Mouse (Mus musculus): ENCODE measurements around the gene Gm43064. TPM values are rescaled to one million over a fixed set of nuclear protein-coding genes. Genes with fewer than 3 reads are reported as not detected.

Gene Gm43064
- 0.37 TPM in 1 of 2 replicates, not detected in the other for polyA plus RNA-seq (2015; fragmentation: Nextera tagmentation; extraction: Ambion mirVana)

DNA sequence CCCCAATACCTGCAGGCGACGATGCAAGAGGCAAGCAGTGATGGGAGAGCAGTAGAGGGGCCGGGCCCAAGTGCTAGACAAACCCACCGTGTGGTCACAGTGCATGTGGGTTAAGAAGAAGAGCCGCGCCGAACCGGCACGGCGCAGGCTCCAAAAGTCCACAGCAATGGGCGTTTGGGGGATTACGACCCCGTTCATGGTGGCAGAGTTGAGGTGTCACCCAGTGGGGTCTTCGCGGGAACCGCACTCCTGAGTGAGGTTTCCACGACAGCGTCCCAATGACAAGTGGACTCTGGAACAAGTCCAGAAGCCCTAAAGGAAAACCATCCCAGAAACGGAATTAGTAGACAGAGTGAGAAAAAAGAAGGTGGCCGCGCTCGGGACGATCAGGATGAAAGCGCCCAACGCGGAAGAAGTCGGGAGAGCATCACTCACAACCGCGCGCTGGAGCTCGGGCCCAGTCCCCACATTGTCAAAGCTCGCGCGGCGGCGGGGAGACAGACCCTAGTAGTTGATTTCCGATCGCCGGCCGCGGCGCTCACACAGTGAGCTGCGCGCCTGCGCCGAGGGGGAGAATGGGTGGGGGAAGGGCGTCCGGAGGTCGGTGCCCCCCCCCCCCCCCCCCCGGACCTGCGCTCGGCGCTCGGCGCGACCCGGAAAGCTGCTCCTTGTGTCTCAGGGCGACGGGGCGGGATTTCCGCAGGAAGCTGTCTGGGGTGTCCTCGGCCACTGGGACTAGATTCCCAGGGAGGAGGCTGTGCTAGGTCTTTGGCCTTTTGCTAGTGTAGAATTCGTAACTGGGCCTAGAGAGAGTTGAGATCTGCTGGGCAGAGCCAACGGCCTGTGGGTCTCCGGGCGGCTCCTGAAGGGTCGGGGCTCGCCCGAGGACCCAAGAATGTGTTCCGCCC lies at the start of gene Gm43064, which contains the start of the genes Dclre1b and Ap4b1:
TSS of gene Gm43064 (plus strand) at position 683 of the 908 bp plus-strand sequence.
TSS of gene Dclre1b (minus strand) at position 554 of the 908 bp plus-strand sequence.
TSS of gene Ap4b1 (plus strand) at position 630 of the 908 bp plus-strand sequence.
- Histone ChIP-seq H3K36me3 (peaks cover 17% of the 10 kb centered on the region; the same call in 1 of the 2 replicates), H3K9ac (replicated peaks) (peak within 1 kb of the TSS; percentile 91), H3K27ac (replicated peaks) (peak within 1 kb of the TSS; percentile 88), H3K9me3 (no peaks in the 10 kb centered on the region), H3K4me2 (replicated peaks) (peak within 1 kb of the TSS; percentile 81), H3K27me3 (no peaks in the 10 kb centered on the region), H3K4me1 (peaks cover 19% of the 10 kb centered on the region), H3K4me3 (peak within 1 kb of the TSS; percentile 90)
- under 1% methylated on average over 59 of the region's 70 CpGs for WGBS
- ATAC-seq (replicated peaks), result peak; percentile 99

DNA sequence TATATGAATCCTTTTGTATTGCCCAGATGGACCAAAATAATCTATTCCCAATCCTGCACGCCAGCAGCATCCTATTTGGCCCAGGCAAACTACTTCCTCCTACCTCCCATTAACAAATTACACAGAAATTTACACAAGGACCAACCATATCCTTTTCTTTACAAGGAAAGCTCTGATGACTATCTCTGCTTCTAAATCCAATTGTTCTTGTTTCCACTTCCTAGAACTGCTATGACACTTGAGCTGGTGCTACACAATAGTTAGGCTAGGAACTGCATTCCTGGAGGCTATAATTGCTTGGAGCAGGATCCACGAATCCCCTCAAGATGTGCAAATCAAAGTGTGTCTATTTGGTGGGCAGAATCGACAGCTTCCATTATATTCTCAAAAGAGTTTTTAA lies 42.6 kb upstream of the Gm43064 start:
- Histone ChIP-seq H3K9me3 (no peaks in the 10 kb centered on the region), H3K9ac (replicated peaks) (no peak overlapping the region), H3K36me3 (peaks cover 20% of the 10 kb centered on the region), H3K27me3 (no peaks in the 10 kb centered on the region), H3K4me1 (peaks cover 8% of the 10 kb centered on the region), H3K4me3 (no peak overlapping the region), H3K27ac (replicated peaks) (no peak overlapping the region), H3K4me2 (replicated peaks) (no peak overlapping the region)
- ATAC-seq (replicated peaks), result no peak
- WGBS, result 61% methylated on average over 3 of the region's 3 CpGs

DNA sequence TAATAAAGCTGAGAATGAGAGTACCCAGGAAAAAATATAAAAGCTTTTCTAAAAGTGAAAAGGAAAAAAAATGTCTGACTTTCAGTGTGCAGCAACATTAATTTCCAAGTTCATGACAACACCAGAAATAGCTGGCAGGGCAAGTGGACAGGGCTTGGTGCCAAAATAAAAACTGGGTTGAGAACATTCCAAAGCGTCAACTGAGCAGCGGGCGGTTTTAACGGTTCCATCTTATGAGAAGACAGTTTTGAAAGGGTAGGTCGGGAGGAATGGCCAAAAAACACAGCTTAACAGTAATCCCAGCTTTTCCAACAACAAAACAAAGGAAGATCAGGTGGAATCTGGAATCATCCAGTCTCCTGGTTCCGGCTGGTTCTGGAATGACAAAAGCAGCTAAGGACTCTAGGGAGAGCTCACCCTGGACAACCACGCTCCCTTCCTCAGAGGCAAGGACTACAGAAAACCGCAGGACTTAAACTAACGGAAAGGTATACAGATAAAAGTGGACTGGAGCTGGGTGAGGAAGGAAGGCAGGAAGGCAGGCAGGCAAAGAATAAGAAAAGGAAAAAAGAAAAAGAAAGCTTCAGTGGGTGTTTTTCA lies 37.7 kb upstream of the Gm43064 start:
- Histone ChIP-seq H3K27me3 (no peaks in the 10 kb centered on the region), H3K4me1 (peaks cover 8% of the 10 kb centered on the region), H3K9ac (replicated peaks) (no peak overlapping the region), H3K4me2 (replicated peaks) (no peak overlapping the region), H3K36me3 (peaks cover 4% of the 10 kb centered on the region; the same call in 1 of the 2 replicates), H3K27ac (replicated peaks) (no peak overlapping the region), H3K9me3 (no peaks in the 10 kb centered on the region), H3K4me3 (no peak overlapping the region)
- no peak for ATAC-seq (replicated peaks)
- 66% methylated on average over 9 of the region's 9 CpGs for WGBS

DNA sequence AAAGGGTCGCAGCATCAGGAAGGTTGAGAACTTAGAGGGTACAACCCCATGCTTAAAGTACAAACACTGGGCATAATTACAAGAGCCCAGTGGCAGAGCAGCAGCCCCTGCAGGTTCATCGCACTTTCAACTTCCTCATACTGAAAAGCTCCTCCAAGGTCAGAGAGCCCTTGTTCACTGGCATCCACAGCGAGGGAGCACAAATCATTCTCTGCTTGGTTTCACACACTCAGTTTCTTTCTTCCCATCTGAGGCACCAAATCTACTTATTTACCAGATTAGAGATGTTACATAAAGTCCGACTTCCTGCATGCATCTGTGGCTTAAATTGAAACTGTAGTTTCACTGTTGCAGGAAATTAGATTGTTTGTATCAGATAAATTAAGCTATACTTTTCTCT lies 36.5 kb upstream of the Gm43064 start:
- Histone ChIP-seq H3K9ac (replicated peaks) (no peak overlapping the region), H3K4me1 (peaks cover 8% of the 10 kb centered on the region), H3K36me3 (peaks cover 15% of the 10 kb centered on the region), H3K4me2 (replicated peaks) (no peak overlapping the region), H3K4me3 (no peak overlapping the region), H3K27ac (replicated peaks) (no peak overlapping the region), H3K9me3 (no peaks in the 10 kb centered on the region), H3K27me3 (no peaks in the 10 kb centered on the region)
- ATAC-seq (replicated peaks), result no peak
- WGBS, result 77% methylated on average over 4 of the region's 4 CpGs

- Histone ChIP-seq H3K4me2 (replicated peaks) (no peak overlapping the region), H3K9me3 (no peaks in the 10 kb centered on the region), H3K27ac (replicated peaks) (no peak overlapping the region), H3K27me3 (no peaks in the 10 kb centered on the region), H3K9ac (replicated peaks) (no peak overlapping the region), H3K4me1 (peaks cover 8% of the 10 kb centered on the region), H3K4me3 (no peak overlapping the region), H3K36me3 (peaks cover 15% of the 10 kb centered on the region)
- no peak for ATAC-seq (replicated peaks)
- WGBS, result 74% methylated on average over 3 of the region's 3 CpGs
These were observed 35.9 kb upstream of the Gm43064 start for GRCm38 (mm10) chr3:103773508-103773907.

DNA sequence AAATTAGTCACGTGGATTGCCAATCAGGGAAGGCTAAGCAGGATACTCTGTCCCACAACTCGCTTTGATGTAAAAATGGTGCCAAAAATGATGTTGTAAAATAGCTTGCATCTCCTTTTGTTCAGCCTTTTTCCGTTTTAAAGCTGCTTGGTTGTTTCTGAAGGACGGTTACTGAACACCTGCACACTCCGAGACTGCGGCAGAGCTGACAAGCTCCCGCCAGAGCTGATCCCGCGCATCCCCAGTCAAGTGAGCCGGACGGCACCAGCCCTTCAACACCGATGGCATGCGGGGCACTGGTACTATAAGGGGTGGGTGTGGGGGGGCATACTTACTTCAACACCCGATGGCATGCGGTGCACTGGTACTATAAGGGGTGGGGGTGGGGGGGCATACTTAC lies 35.4 kb upstream of the Gm43064 start:
- ATAC-seq (replicated peaks), result 0 out of 2 replicates have a peak, but pooled peaks have one; percentile 38
- H3K9me3 ChIP-seq, result no peaks in the 10 kb centered on the region

DNA sequence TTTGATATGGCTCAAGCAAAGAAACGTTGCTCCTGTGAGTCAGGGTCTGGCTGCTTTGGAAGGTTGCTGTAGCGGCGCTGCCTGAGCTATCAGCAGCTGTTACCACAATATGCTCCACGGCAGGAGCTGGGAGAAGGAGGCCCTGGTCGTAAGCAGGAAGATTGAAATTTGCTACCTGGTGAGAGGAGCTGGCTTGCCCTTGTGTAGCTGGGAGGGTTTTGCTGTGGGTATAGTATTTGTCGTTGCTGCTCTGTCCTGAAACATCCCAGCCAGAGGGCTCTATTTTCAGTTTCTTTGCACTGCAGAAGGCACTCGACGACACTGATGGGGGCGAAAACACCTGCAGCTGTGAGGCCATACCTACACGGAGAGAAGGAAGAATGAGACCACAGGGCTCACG lies 31.4 kb upstream of the Gm43064 start:
- Histone ChIP-seq H3K4me3 (no peak overlapping the region), H3K36me3 (peaks cover 12% of the 10 kb centered on the region), H3K27ac (replicated peaks) (no peak overlapping the region), H3K9me3 (no peaks in the 10 kb centered on the region), H3K4me2 (replicated peaks) (no peak overlapping the region), H3K27me3 (no peaks in the 10 kb centered on the region), H3K4me1 (0 out of 2 replicates have a peak, but pooled peaks cover 5% of the 10 kb centered on the region), H3K9ac (replicated peaks) (no peak overlapping the region)
- 85% methylated on average over 11 of the region's 11 CpGs for WGBS
- ATAC-seq (replicated peaks), result no peak

More for the DNA sequence above, 35.4 kb upstream of the Gm43064 start:
- Histone ChIP-seq H3K27ac (replicated peaks) (no peak overlapping the region), H3K4me1 (peaks cover 8% of the 10 kb centered on the region), H3K4me3 (no peak overlapping the region), H3K9ac (replicated peaks) (no peak overlapping the region), H3K36me3 (peaks cover 15% of the 10 kb centered on the region), H3K4me2 (replicated peaks) (no peak overlapping the region), H3K27me3 (no peaks in the 10 kb centered on the region)
- 82% methylated on average over 15 of the region's 15 CpGs for WGBS

- H3K4me3 ChIP-seq, result no peak overlapping the region
- H3K27ac ChIP-seq (replicated peaks), result no peak overlapping the region
- H3K9ac ChIP-seq (replicated peaks), result no peak overlapping the region
- 0 out of 2 replicates have a peak, but pooled peaks cover 5% of the 10 kb centered on the region for H3K4me1 ChIP-seq
- H3K4me2 ChIP-seq (replicated peaks), result no peak overlapping the region
- no peak for ATAC-seq (replicated peaks)
- H3K27me3 ChIP-seq, result no peaks in the 10 kb centered on the region
- H3K36me3 ChIP-seq, result peaks cover 12% of the 10 kb centered on the region
- WGBS, result 89% methylated on average over 6 of the region's 6 CpGs
- H3K9me3 ChIP-seq, result no peaks in the 10 kb centered on the region
These were observed 30.7 kb upstream of the Gm43064 start for GRCm38 (mm10) chr3:103778660-103779059.

DNA sequence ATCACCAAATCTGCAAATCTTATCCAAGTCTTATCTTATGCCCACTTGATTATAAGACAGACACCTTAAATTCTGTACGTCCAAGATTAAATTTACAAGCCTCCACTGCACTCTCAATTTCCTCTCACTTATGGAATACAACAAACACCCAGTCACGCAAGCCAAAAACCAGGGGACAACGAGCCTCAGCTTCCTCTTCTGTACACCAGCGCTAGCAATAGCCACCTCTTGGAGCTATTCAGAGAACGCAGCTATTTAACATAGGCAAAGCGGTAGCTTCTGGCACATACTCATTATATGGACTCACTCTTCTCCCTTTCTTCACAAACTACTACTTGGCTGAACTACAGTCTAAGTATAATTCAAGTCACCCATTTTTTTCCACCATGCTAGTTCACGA lies 30.2 kb upstream of the Gm43064 start:
- Histone ChIP-seq H3K9ac (replicated peaks) (no peak overlapping the region), H3K27ac (replicated peaks) (no peak overlapping the region), H3K4me2 (replicated peaks) (no peak overlapping the region), H3K27me3 (no peaks in the 10 kb centered on the region), H3K4me1 (0 out of 2 replicates have a peak, but pooled peaks cover 5% of the 10 kb centered on the region), H3K9me3 (no peaks in the 10 kb centered on the region), H3K36me3 (peaks cover 12% of the 10 kb centered on the region), H3K4me3 (no peak overlapping the region)
- ATAC-seq (replicated peaks), result no peak
- WGBS, result 65% methylated on average over 7 of the region's 7 CpGs

- H3K9ac ChIP-seq (replicated peaks), result no peak overlapping the region
- H3K4me2 ChIP-seq (replicated peaks), result no peak overlapping the region
- no peak overlapping the region for H3K27ac ChIP-seq (replicated peaks)
- H3K9me3 ChIP-seq, result no peaks in the 10 kb centered on the region
- no peak overlapping the region for H3K4me3 ChIP-seq
- no peak for ATAC-seq (replicated peaks)
- no peaks in the 10 kb centered on the region for H3K27me3 ChIP-seq
- peaks cover 12% of the 10 kb centered on the region for H3K36me3 ChIP-seq
- 0 out of 2 replicates have a peak, but pooled peaks cover 5% of the 10 kb centered on the region for H3K4me1 ChIP-seq
- WGBS, result 86% methylated on average over 3 of the region's 3 CpGs
These were observed 29.1 kb upstream of the Gm43064 start for GRCm38 (mm10) chr3:103780271-103780670.

- H3K4me1 ChIP-seq, result 0 out of 2 replicates have a peak, but pooled peaks cover 5% of the 10 kb centered on the region
These were observed 28.6 kb upstream of the Gm43064 start for GRCm38 (mm10) chr3:103780777-103781176.

More at GRCm38 (mm10) chr3:103780777-103781176, 28.6 kb upstream of the Gm43064 start:
- no peak overlapping the region for H3K27ac ChIP-seq (replicated peaks)
- H3K9me3 ChIP-seq, result no peaks in the 10 kb centered on the region
- 82% methylated on average over 5 of the region's 5 CpGs for WGBS
- no peak overlapping the region for H3K9ac ChIP-seq (replicated peaks)
- H3K36me3 ChIP-seq, result peaks cover 12% of the 10 kb centered on the region
- no peaks in the 10 kb centered on the region for H3K27me3 ChIP-seq
- no peak for ATAC-seq (replicated peaks)
- H3K4me2 ChIP-seq (replicated peaks), result no peak overlapping the region
- no peak overlapping the region for H3K4me3 ChIP-seq
